Mouse (Mus musculus) ZHBTc4 (cell line): ENCODE results near the gene Daxx.
"Not testable (repeated sequence)": the region's sequence is repeated elsewhere in the genome, so short reads cannot be mapped to it uniquely, and the experiment has no call there.

Experiments
- DNase-seq: peaks from one replicate; pipeline ENCODE4 v3.0.0-alpha.2; 2011; ENCODE audit warnings: low read depth, low spot score

The Daxx gene

DNA sequence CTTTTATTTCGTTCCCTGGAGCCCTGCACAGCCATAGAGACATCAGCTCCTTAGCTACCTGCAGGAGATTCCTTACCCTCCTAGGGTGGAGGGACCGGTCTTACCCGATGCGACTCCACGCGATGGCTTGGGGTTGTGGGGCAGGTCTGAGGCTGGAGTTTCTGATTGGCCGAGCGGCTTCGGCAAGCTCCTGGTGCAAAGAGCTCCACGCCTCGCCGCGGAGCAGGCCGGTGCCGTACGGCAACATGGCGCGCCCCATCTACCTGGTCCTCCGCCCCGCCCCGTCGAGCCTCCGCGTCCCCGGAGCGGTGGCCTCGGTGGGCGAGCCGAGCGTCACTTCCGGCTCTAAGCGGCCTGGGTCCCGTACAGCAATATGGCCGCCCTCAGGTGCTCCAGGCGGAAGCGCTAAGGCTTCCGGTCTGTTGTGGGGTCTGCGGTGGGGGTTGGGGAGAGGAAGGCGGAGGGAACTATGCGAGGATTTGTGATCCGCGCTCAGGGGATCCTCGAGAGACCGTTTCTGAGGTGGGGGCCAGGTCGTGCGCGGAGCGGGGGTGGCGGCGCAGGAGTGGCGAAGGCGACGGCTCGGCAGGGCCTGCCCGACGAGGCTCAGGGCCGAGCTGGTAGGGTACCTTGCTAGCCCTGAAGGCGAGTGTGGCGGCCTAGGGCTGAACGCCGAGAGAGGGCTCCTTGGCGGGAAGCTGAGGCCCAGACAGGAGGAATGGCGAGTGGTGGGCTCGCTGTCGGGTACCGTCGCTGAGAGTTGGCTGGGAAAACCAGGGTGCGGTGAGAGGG, at the start of gene Daxx:
TSS of gene Daxx (plus strand) at position 338 of the 792 bp plus-strand sequence.
- peak; percentile 100 for DNase-seq

DNA sequence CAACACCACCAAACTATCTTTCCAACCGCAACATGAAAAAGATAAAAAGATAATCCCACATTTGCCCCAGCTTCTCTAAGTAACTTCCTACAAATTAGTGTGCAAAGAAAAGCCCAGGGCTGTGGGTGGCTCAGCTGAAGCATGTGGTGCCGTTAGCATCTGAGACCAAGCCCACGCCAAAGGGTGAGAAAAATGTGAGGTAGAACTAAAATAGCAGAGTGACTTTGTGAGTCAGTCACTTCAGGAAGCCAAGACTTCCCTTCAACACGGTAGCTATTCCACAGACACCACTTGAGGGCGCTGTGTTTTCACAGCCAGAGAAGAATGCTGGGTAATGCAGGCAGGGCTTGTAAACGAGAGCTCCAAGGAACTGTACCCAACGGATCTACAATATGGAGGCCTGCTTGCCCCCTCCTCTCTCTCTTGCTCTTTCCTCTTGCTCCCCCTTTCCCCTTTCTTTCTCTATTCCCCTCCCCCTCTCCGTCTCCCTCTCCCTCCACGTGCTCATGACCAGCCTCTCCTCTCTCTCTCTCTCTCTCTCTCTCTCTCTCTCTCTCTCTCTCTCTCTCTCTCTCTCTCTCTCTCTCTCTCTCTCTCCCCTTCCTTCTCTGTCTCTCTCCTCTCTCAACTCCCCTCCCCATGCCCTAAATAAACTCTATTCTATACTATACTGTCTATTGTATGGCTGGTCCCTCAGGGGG, 43.7 kb upstream of the Daxx start:
- peak; percentile 92 for DNase-seq

- not testable (repeated sequence) for DNase-seq
Measured at GRCm38 (mm10) chr17:33873537-33873936, 35.7 kb upstream of the Daxx start, which contains the start of gene Gm7029. Gene Gm7029, plus strand, starts transcription at chr17:33873837.

DNA sequence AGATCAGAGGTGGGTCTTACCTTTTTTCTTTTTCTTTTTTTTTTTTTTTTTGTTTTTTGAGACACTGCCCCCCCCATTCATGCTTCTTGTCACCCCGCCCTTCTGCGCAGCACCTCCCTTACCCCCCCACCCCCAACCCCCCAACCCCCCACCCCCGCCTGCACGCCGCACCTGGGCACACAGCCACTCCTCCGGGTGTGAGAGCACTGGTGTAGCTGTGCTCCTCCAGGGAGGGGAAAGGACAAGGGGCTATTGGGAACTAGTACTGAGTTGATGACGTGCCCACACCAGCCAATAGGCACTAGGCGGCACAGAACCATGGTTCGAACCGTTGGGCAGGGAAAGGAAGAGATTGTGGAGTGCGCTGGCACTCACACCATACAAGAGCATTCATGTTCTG, 34.8 kb upstream of the Daxx start:
- peak; percentile 41 for DNase-seq

DNA sequence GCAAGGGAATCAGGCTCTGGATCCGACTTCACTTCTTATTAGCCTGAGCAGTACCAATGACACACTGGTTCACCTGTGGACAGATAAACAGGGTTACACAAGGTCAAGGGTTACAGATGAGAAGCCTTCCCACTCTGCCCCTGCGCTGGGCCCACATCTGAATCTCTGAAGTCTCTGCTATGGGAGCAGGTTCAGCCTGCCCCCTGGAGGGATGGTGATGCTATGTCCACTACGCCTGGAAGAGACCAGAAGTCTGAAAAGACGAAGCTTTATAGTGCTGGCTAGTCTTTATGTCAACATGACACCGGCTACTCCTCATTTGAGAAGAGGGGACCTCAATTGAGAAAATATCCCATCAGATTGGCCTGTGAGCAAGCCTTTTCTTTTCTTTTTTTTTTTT, 33.4 kb upstream of the Daxx start:
- DNase-seq: peak; percentile 73

- not testable (repeated sequence) for DNase-seq
Measured at GRCm38 (mm10) chr17:33884320-33884719, 24.9 kb upstream of the Daxx start.

GRCm38 (mm10) chr17:33887802-33888201, 21.4 kb upstream of the Daxx start:
- DNase-seq: not testable (repeated sequence)

DNA sequence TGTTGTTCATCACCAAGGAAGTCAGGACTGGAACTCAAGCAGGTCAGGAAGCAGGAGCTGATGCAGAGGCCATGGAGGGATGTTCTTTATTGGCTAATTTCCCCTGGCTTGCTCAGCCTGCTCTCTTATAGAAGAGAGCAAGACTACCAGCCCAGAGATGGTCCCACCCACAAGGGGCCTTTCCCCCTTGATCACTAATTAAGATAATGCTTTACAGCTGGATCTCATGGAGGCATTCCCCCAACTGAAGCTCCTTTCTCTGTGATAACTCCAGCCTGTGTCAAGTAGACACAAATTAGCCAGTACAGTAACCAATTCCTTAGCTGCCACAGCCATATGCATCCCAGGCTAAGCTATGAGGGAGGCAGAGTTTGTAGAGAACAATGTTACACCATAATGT, 21.0 kb upstream of the Daxx start:
- not testable (repeated sequence) for DNase-seq

- DNase-seq: not testable (repeated sequence)
Measured at GRCm38 (mm10) chr17:33889941-33890532, 19.2 kb upstream of the Daxx start.

- DNase-seq: peak; percentile 100
Measured at GRCm38 (mm10) chr17:33890533-33891059, 18.6 kb upstream of the Daxx start, which contains the start of gene Kifc1. Gene Kifc1, minus strand, starts transcription at chr17:33890661.

- DNase-seq: no peak
Measured at GRCm38 (mm10) chr17:33891357-33891756, 17.9 kb upstream of the Daxx start.

- not testable (repeated sequence) for DNase-seq
Measured at GRCm38 (mm10) chr17:33891892-33892291, 17.3 kb upstream of the Daxx start.

DNA sequence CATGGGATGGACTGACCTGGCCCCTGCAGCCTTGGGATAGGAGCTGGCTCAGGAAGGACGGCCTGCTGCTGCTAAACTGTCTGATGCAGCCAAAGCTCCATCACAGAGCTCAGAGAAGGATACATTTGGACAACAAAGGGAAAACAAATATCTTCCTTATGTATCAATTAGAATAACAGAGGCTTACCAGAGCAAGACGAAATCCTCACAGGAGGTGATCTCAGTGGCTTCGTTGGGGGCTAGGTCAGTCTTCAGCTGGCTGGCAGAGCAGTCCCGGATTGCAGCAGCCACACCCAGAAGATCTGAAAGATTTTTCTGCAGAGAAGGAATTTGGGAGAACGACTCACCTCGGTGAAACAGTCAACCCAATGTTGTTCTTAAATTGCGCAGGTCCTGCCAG, 16.8 kb upstream of the Daxx start:
- peak; percentile 93 for DNase-seq

DNA sequence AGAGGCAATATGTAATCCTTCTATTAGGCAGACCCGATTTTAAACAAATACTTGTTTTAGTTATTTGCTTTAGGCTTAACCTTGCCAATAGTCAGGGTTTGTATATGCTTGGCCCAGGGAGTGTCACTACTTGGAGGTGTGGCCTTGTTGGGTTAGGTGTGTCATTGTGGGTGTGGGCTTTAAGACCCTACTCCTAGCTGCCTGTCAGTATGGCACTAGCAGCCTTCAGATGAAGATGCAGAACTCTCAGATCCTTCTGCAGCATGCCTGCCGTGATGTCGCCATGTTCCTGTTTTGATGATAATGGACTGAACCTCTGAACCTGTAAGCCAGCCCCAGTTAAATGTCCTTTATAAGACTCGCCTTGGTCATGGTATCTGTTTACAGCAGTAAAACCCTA, 16.2 kb upstream of the Daxx start:
- peak; percentile 59 for DNase-seq

- DNase-seq: peak; percentile 90
Measured at GRCm38 (mm10) chr17:33897114-33897794, 12.0 kb upstream of the Daxx start.

DNA sequence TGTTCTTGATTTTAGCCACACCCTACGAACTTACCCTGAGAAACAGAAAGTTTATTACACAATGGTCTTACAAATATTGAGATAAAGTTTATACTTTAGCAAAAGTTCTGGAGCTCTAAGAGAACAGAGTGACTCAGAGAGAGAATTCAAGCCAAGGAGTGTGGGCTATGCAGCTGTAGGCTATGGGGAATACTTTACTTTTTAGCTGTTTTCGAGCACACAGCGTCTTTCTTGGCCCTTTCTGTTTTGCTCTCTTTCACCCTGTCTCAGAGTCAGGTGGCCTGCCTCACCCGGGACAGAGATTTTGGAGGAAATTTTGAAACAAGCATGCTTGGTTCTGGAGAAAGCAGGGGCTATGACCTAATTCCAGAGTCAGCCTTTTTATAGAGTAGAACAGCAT, 11.0 kb upstream of the Daxx start:
- DNase-seq: not testable (repeated sequence)

DNA sequence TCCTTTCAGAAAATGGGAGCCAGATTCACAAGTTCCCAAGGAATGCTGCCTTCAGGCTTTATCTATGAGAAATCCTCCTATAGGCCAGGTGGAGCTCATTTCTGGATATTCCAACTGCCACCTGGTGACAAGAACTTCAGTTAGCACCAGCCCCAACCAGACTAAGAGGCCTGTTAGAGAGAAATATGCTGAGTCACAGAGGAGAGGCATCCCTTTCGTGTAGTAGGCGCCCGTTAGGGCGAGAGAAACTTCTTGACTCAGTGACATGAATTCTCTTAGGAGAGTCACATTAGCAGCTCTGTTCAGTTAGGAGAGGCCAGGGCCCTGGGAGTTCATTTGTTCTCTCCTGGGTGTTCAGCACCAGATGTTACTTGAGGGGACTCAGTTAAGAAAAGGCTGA, 9.6 kb upstream of the Daxx start:
- DNase-seq: peak; percentile 55

DNA sequence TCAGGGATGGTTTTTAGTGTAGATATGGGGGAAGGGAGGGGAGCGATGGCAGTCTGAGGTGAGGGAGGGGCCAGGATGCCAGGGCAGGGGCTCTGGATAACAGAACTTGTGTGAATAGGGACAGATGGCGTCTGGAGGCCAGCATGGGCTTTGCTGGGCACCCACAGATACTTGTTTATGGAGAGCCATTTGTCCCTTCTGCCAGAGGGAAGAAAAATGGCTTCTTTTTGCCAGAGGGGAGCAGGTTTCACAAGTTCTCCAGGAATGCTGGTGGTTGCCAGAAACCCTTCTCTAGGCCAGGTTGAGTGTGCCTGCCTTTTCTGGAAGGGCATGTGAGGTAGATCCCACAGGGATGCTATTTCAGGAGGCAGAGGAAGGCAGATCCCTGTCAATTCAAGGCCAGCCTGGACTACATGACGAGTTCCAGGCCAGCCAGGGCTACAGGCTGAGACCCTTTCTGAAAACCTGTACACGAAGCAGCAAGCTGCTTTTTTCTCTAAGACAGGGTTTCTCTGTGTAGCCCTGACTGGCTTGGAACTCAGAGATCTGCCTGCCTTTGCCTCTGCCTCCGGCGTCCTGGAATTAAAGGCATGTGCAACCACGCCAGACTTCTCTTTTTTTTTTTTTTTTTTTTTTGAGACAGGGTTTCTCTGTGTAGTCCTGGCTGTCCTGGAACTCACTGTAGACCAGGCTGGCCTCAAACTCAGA, 8.8 kb upstream of the Daxx start:
- DNase-seq: no peak

DNA sequence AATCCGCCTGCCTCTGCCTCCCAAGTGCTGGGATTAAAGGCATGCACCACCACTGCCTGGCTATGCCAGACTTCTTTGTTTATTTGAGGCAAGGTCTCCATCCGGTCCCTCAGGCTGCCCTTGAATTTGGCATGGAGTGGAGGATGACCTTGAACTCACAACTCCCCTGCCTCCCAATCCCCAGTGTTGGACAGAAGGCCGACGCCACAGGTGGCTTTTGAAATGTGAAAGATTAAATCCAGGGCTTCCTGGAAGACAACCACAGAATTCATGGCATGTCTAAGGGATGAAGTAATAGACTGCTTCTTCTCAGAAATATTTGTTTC, 8.3 kb upstream of the Daxx start:
- peak; percentile 85 for DNase-seq

DNA sequence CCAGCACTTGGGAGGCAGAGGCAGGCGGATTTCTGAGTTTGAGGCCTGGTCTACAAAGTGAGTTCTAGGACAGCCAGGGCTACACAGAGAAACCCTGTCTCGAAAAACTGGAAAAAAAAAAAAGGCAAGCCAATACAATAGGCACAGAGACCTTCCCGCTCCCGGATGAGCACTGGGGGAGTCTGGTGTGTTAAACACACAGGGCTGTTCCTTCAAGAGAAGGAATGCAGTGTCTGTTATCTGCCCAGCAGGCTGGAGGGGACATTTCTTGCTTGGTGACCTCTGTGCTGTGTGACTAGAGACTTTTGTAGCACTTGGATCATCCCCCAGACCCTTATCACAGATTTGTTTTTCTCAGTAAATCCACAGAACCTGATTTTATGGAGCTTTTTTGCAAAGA, 7.6 kb upstream of the Daxx start:
- peak; percentile 53 for DNase-seq

DNA sequence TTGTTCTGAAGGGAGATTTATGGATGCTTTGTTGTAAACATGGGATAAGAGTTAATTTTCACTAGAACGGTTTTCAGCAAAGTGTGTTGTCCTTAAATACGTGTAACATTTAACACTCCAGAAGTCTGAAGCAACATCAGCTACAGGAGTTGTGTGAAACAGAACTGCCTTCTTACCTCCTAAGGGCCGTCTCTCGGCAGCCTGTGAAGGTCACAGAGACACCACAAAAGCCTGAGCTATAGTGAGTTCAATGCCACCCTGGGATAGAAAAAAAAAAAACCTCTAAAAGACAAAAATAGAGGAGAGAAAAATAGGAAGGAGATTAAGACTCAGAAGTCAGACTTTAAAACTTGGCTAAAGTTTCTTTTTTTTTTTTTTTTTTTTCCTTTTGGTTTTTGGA, 7.1 kb upstream of the Daxx start:
- DNase-seq: no peak
